Mouse (Mus musculus): ENCODE results near the gene Nectin1. TPM values are rescaled to one million over a fixed set of nuclear protein-coding genes. Genes with fewer than 3 reads are reported as not detected.

The Nectin1 gene
- 26.4 and 28.2 TPM in 2 replicates for polyA plus RNA-seq (2012; rRNA removed)

DNA sequence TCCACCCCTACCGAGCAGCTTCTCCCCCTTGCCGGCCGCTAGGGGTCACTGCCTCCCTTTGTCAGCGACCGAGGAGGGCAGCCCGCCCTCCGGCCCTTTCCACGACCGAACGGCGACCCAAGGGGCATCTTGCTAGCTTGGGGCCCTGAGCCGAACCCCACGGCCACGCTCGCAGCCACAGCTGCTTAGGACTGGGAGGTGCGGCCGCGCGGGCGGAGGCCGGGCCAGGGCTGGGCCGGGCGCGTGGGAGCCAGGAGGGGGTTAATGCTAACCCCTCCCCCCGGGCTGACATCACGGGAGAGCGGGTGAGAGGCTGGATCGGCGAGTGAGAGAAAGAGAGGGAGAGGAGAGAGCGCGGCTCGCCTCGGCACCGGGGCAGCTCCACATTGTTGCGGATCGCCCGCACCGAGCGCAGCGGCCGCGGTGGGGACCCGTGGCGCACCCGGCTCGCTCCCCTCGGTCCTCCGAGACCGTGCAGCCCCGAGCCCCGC is at the start of gene Nectin1:
Gene Nectin1 (plus strand): TSS at position 338 of the 491 bp plus-strand sequence.
- peak; percentile 91 for DNase-seq
- under 1% methylated on average over 50 of the region's 51 CpGs for WGBS
- TF ChIP-seq CTCF (IDR thresholded peaks at IDR 0.05; ENCODE audit: insufficient read depth, low read length) (peak; percentile 45; the same call in 1 of the 2 replicates), POLR2A (IDR thresholded peaks at IDR 0.05; ENCODE audit: borderline replicate concordance, extremely low read depth, low read depth, low read length) (peak; percentile 82; the same call in 1 of the 2 replicates)

DNA sequence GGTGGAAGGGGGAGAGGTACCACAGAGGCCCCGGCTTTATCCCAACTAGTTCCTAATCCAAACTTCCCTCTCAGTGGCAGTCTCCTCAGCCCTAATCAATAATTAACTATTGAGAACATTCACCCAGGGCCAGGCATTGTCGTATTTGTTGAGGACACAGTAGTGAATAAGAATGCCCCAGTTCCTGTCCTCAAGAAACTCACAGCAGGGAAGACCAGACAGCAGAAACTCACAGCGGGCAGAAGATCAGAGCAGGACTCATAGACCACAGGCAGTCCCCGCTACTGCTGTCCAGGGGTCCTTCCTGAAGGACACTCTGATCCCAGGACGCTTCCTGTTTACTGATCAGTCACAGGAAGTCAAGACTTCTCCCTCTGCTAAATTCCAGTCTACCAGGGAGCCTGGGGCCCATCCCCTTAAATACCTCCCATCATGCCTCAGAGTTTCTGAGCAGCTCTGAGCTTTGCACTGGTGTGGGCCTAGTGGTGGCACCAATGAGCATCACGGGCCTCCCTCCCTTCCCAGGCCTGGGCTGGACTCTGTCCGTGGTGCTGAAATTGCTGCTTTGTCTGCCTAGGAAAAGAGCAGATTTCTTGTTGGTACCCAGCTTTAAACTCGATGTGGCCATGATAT is 45.6 kb upstream of the Nectin1 start:
- DNase-seq = peak; percentile 30
- no peak for TF ChIP-seq POLR2A (IDR thresholded peaks at IDR 0.05; ENCODE audit: borderline replicate concordance, extremely low read depth, low read depth, low read length)
- TF ChIP-seq CTCF (IDR thresholded peaks at IDR 0.05; ENCODE audit: insufficient read depth, low read length) = no peak
- WGBS = 15% methylated on average over 8 of the region's 8 CpGs
- no peaks in the 10 kb centered on the region for H3K4me1 ChIP-seq (ENCODE audit: control insufficient read depth, insufficient read depth, low read length)
- no peak overlapping the region for H3K4me3 ChIP-seq (replicated peaks; ENCODE audit: extremely low read depth, low read depth, low read length)

More for the DNA sequence above, at the start of gene Nectin1:
- peak within 1 kb of the TSS; percentile 79 for H3K4me3 ChIP-seq (replicated peaks; ENCODE audit: extremely low read depth, low read depth, low read length)
- 0 out of 2 replicates have a peak, but pooled peaks cover 3% of the 10 kb centered on the region for H3K4me1 ChIP-seq (ENCODE audit: control insufficient read depth, insufficient read depth, low read length)

DNA sequence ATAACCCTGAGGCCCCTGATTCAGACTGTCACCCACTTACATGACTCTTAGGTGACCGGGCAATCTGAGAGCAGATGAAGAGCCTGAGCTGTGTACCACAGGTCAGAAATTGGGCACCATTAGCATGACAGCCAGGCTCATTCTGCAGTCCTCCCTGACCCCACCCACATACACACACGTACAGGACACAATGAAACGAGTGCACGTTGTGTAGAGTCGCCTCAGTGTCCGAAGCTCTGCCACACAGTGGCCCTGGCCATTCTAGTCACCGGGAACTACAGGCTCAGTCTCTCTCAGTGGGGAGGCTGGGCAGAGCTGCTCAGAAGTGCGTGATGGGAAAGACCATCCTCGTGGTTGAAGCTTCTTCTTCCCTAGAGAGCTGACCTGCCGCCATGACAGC is 44.9 kb upstream of the Nectin1 start:
- no peak for DNase-seq
- 78% methylated on average over 10 of the region's 10 CpGs for WGBS
- TF ChIP-seq POLR2A (IDR thresholded peaks at IDR 0.05; ENCODE audit: borderline replicate concordance, extremely low read depth, low read depth, low read length) = no peak
- TF ChIP-seq CTCF (IDR thresholded peaks at IDR 0.05; ENCODE audit: insufficient read depth, low read length) = no peak
- Histone ChIP-seq H3K4me3 (replicated peaks; ENCODE audit: extremely low read depth, low read depth, low read length) (no peak overlapping the region), H3K4me1 (ENCODE audit: control insufficient read depth, insufficient read depth, low read length) (no peaks in the 10 kb centered on the region)

DNA sequence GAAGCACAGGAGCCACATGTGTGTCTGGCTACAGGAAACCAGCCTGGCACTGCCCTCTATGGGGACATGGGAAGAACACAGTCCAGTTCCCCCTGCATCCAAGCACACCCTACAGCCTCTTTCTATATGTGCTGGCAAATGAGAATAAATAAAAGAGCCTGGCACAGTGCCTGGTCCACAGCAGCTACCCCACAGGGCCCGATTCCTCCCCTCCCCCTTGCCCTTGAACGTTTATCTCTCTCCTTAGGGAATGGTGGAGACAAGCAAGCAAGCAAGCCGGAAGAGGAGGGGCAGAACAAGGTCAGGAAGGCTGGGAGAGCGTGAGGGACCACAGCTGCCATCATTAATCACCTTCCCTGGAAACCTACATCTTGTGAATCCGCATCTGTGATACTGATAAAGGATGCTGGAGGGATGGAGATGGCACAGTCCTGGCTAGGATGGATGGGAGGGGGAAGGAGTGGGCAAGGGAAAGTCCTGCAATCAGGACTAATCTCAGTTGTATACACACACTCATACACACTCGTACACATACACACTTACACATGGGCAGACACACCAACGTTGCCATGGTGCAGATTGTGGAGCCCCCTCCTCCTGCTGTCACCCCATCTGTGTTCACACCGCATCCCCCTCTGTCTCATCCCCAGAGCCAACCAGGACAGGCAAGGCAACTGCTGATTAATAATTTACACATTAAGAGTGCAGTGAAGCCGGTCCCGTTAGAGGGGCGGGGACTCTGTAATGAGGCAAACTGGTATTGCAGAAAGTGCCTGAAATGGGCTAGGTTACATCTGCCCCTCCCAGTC is 44.2 kb upstream of the Nectin1 start:
- Histone ChIP-seq H3K4me1 (ENCODE audit: control insufficient read depth, insufficient read depth, low read length) (no peaks in the 10 kb centered on the region), H3K4me3 (replicated peaks; ENCODE audit: extremely low read depth, low read depth, low read length) (no peak overlapping the region)
- TF ChIP-seq CTCF (IDR thresholded peaks at IDR 0.05; ENCODE audit: insufficient read depth, low read length) (no peak), POLR2A (IDR thresholded peaks at IDR 0.05; ENCODE audit: borderline replicate concordance, extremely low read depth, low read depth, low read length) (no peak)
- WGBS = 45% methylated on average over 11 of the region's 11 CpGs
- no peak for DNase-seq

DNA sequence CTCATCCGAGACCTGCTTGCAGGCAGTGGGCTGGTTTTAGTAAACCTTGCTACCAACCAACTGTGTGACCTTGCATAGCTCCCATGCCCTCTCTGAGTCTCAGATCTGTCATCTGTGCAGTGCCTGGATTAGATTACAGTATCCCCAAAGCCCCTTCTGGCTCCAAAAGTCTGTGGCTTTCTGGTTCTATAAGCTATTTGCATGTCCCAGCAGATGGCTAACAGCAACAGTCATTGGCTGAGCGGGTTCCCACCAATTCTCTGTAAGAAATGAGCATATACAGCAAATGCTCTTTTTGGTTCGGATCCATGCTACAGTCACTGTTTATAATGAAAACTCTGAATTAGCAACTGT is 43.6 kb upstream of the Nectin1 start:
- no peak for TF ChIP-seq CTCF (IDR thresholded peaks at IDR 0.05; ENCODE audit: insufficient read depth, low read length)
- no peak for TF ChIP-seq POLR2A (IDR thresholded peaks at IDR 0.05; ENCODE audit: borderline replicate concordance, extremely low read depth, low read depth, low read length)
- Histone ChIP-seq H3K4me3 (replicated peaks; ENCODE audit: extremely low read depth, low read depth, low read length) (no peak overlapping the region), H3K4me1 (ENCODE audit: control insufficient read depth, insufficient read depth, low read length) (no peaks in the 10 kb centered on the region)
- no peak for DNase-seq
- WGBS = 69% methylated on average over 3 of the region's 3 CpGs

DNA sequence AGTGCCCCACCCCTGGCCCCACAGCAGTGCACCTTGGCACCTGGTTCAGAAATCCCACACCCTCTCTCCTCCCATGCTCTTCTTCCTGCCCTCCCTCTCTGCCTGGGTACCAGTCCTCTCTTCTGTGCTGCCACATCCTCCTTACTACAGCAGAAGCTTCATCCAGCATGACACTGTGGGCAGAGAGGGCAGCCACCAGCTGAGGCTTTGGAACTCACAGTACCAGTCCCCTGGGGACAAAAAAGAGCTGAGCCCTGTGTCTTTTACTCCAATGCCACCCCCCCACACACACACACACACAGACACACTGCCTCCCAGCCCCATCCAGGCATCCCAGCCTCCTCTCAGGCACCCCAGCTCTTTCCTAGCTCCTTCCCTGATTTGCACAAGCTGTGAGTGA is 42.0 kb upstream of the Nectin1 start:
- TF ChIP-seq CTCF (IDR thresholded peaks at IDR 0.05; ENCODE audit: insufficient read depth, low read length) (no peak), POLR2A (IDR thresholded peaks at IDR 0.05; ENCODE audit: borderline replicate concordance, extremely low read depth, low read depth, low read length) (no peak)
- no peaks in the 10 kb centered on the region for H3K4me1 ChIP-seq (ENCODE audit: control insufficient read depth, insufficient read depth, low read length)
- no peak for DNase-seq
- H3K4me3 ChIP-seq (replicated peaks; ENCODE audit: extremely low read depth, low read depth, low read length) = no peak overlapping the region

DNA sequence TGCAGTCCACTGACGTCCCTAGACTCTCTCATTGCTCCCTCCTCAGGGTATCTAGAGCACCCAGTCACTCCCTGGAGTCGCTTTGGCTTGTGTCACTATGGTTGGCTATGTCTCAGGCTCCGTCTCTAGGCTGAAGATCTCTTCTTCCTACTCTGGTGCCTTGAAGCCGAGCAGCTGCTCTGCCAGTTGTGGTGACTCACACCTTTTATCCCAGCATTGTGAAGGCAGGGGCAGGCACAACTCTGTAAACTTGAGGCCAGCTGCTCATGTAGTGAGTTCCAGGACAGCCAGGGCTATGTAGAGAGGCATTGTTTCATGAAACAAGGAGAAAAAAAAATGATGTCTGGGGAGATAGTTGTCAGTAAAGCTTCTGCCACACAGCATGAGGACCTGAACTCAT is 36.2 kb upstream of the Nectin1 start:
- DNase-seq = no peak
- WGBS = 55% methylated on average over 4 of the region's 4 CpGs
- TF ChIP-seq POLR2A (IDR thresholded peaks at IDR 0.05; ENCODE audit: borderline replicate concordance, extremely low read depth, low read depth, low read length) (no peak), CTCF (IDR thresholded peaks at IDR 0.05; ENCODE audit: insufficient read depth, low read length) (no peak)

DNA sequence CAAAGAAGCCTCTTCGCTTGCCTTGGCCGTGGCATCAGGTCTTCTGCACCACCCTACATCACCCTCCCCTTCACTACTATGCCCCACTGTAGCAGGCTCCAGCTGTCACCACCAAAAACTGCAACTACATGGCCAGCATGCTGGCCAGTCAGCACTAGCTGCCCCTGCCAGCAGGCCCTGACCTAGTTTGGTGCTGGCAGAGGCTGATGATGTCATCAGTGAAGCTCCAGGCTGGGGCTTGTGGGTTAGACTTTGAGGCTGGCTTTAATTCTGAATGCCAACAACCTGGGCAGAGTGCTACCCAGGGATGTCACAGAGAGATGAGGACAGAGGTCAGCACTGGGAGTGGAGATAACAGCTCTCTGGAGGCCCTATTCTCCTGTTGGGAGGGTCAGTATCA is 35.1 kb upstream of the Nectin1 start:
- 78% methylated on average over 2 of the region's 2 CpGs for whole genome bisulfite sequencing
- H3K4me3 ChIP-seq (replicated peaks; ENCODE audit: extremely low read depth, low read depth, low read length) = no peak overlapping the region
- DNase-seq = no peak
- TF ChIP-seq CTCF (IDR thresholded peaks at IDR 0.05; ENCODE audit: insufficient read depth, low read length) (no peak), POLR2A (IDR thresholded peaks at IDR 0.05; ENCODE audit: borderline replicate concordance, extremely low read depth, low read depth, low read length) (no peak)
- no peaks in the 10 kb centered on the region for H3K4me1 ChIP-seq (ENCODE audit: control insufficient read depth, insufficient read depth, low read length)

More for the DNA sequence above, 36.2 kb upstream of the Nectin1 start:
- Histone ChIP-seq H3K4me3 (replicated peaks; ENCODE audit: extremely low read depth, low read depth, low read length) (no peak overlapping the region), H3K4me1 (ENCODE audit: control insufficient read depth, insufficient read depth, low read length) (no peaks in the 10 kb centered on the region)

DNA sequence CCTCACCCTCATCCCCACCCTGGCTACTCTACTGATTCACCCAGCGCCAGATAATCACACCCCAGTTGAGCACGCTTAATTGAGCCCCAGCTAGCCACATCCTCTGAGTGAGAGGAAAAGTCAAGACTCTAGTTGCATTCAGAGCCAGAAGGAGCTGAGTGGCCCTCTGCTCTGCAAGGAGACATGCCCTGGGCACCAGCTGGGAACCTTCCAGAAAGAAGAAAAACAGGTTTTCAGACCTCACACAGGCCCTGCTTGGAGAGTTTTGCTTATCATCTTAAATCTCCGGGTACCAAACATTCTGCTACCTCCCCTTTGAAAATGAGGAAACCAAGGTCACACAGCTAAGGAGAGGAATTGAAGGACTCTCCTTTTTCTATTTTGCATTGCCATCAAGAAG is 30.4 kb upstream of the Nectin1 start:
- no peaks in the 10 kb centered on the region for H3K4me1 ChIP-seq (ENCODE audit: control insufficient read depth, insufficient read depth, low read length)
- 55% methylated on average over 3 of the region's 3 CpGs for WGBS
- no peak for DNase-seq
- TF ChIP-seq POLR2A (IDR thresholded peaks at IDR 0.05; ENCODE audit: borderline replicate concordance, extremely low read depth, low read depth, low read length) (no peak), CTCF (IDR thresholded peaks at IDR 0.05; ENCODE audit: insufficient read depth, low read length) (no peak)
- H3K4me3 ChIP-seq (replicated peaks; ENCODE audit: extremely low read depth, low read depth, low read length) = no peak overlapping the region

Measured in lung, adult 2 months (tissue).